10 mouse cellular contexts compared by ENCODE assay signal in the genomic region with DNA sequence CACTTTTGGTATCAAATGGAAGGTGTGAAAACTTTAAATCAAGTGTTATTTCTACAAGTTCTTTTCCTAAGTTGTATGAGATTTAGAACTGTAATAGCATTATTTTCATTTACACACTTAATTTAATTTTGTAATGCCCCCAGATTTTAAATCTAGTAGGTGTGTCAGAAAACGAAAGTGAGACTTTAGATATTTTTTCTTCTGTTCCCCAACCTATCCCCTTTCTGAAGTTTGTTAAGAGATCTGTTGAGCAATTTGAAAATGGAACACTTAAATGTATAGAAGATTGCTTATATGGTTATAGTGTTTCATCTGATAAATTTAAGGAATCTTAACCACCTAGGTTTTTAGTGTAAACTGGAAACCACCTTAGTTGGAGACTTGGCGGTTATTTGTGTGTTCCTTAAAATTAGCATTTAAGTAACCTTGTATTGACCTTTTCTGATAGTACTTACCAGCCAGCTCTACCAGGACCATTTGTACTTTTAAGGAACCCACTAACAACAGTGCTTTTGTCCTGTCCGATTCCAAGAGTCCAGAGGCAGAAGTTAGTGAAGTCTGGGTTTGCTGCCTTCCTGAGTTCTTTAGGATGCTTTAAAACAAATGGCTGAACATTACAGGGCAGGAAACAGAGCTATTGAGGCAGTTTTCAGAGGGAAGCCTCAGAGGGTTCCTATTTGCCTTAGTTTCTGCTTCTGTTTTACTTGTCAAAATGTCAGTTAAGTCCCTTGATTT. TPM values are rescaled to one million over a fixed set of nuclear protein-coding genes. Genes with fewer than 3 reads are reported as not detected.
DNase-seq lines count a peak whose midpoint lies in the region; ATAC-seq and TF ChIP-seq lines count a peak whose summit lies in the region.
"Had no signal": no experiment of that assay in that cellular context is flagged by ENCODE, and none has a peak within 500 bp of the region (broad histone marks: within the 10 kb centered on the region; RNA-seq: fewer than 3 reads in every experiment).

No protein-coding gene starts in this region.

- no peaks in the 10 kb centered on the region for H3K9me3 ChIP-seq in embryonic facial prominence, embryonic 14.5 days (ENCODE audit: control insufficient read depth, low read length)
- no peaks in the 10 kb centered on the region for H3K9me3 ChIP-seq in midbrain, postnatal 0 days (ENCODE audit: low read length)

- no peak for DNase-seq in left cerebral cortex, adult 2 months (ENCODE audit: extremely low spot score in 1 of 2, low spot score in 2 of 2)
- DNase-seq in left cerebral cortex, adult 18-20 months (ENCODE audit: low spot score in 2 of 2): no peak
- DNase-seq in embryonic facial prominence, embryonic 14.5 days (ENCODE audit: low spot score): no peak
- DNase-seq in induced T-regulatory cell, adult 2 months (ENCODE audit: low read depth): peak; percentile 66
- no peak for DNase-seq in midbrain, postnatal 0 days (ENCODE audit: low spot score)
- DNase-seq in right cerebral cortex, postnatal 14 days: no peak
- no peak for DNase-seq in adrenal gland, adult 8-10 months
- no peak for DNase-seq in right cerebral cortex, adult 2 months (ENCODE audit: low spot score in 2 of 2)
- DNase-seq: kidney, postnatal 4 days; spleen, adult 18-20 months had no signal

- peaks cover 7% of the 10 kb centered on the region for H3K4me1 ChIP-seq in embryonic facial prominence, embryonic 14.5 days (ENCODE audit: control insufficient read depth, insufficient read depth, low read length)
- peaks cover 6% of the 10 kb centered on the region for H3K4me1 ChIP-seq in midbrain, postnatal 0 days (ENCODE audit: insufficient read depth, low read length)

- WGBS in embryonic facial prominence, embryonic 14.5 days: 32% methylated on average over 3 of the region's 3 CpGs
- WGBS in midbrain, postnatal 0 days: 37% methylated on average over 3 of the region's 3 CpGs

- H3K4me3 ChIP-seq in left cerebral cortex, adult 2 months: peak overlapping the region; percentile 74
- peak overlapping the region; percentile 11; the same call in 1 of the 2 replicates for H3K4me3 ChIP-seq in embryonic facial prominence, embryonic 14.5 days (ENCODE audit: low read depth, low read length)
- H3K4me3 ChIP-seq in midbrain, postnatal 0 days (ENCODE audit: low read depth, low read length): peak overlapping the region; percentile 21

- peak overlapping the region; percentile 46 for H3K4me2 ChIP-seq in embryonic facial prominence, embryonic 14.5 days (ENCODE audit: low read depth, low read length)
- peak overlapping the region; percentile 49 for H3K4me2 ChIP-seq in midbrain, postnatal 0 days (ENCODE audit: low read depth, low read length, poor library complexity, severe bottlenecking)

- no peak for TF ChIP-seq CTCF in left cerebral cortex, adult 2 months (IDR thresholded peaks at IDR 0.05)
- no peak for TF ChIP-seq CTCF in midbrain, postnatal 0 days (IDR thresholded peaks at IDR 0.05)

- no peak for ATAC-seq in embryonic facial prominence, embryonic 14.5 days (ENCODE audit: low read depth)
- ATAC-seq in midbrain, postnatal 0 days (ENCODE audit: low FRiP score): no peak

- H3K9ac ChIP-seq in embryonic facial prominence, embryonic 14.5 days (ENCODE audit: low read depth, low read length): no peak overlapping the region
- no peak overlapping the region for H3K9ac ChIP-seq in midbrain, postnatal 0 days (replicated peaks; ENCODE audit: low read length, poor library complexity, severe bottlenecking)

- intact Hi-C loops in left cerebral cortex, adult 2 months (cut with DNase I): loop anchor here (2.0 to 10.0 kb wide), 7 partner anchors 54 to 551 kb away; a partner anchor contains a TSS

- H3K27ac ChIP-seq in left cerebral cortex, adult 2 months: no peak overlapping the region
- no peak overlapping the region for H3K27ac ChIP-seq in embryonic facial prominence, embryonic 14.5 days (replicated peaks; ENCODE audit: low read depth, low read length)
- no peak overlapping the region for H3K27ac ChIP-seq in midbrain, postnatal 0 days (ENCODE audit: low read depth, low read length)

- H3K27me3 ChIP-seq in embryonic facial prominence, embryonic 14.5 days (replicated peaks; ENCODE audit: control insufficient read depth, insufficient read depth, low read length): no peaks in the 10 kb centered on the region
- H3K27me3 ChIP-seq in midbrain, postnatal 0 days (ENCODE audit: insufficient read depth, low read length): no peaks in the 10 kb centered on the region

- no peaks in the 10 kb centered on the region for H3K36me3 ChIP-seq in embryonic facial prominence, embryonic 14.5 days (ENCODE audit: control insufficient read depth, insufficient read depth, low read length)
- H3K36me3 ChIP-seq in midbrain, postnatal 0 days (ENCODE audit: insufficient read depth, low read length): no peaks in the 10 kb centered on the region

RNA-seq across cellular contexts. Expression of a gene that starts 2.2 kb away (rescaled TPM):
- 10 to 100 TPM; 39.4 to 48.0 TPM for total RNA-seq in left cerebral cortex, adult 2 months (2021)
- total RNA-seq in left cerebral cortex, adult 18-20 months (2021): 10 to 100 TPM; 37.6 to 47.2 TPM
- 41.3 and 47.2 TPM in 2 replicates for polyA plus RNA-seq in embryonic facial prominence, embryonic 14.5 days (2014; fragmentation: Nextera tagmentation; extraction: Ambion mirVana)
- total RNA-seq in midbrain, postnatal 0 days (2014; rRNA removed): 37.3 and 44.8 TPM in 2 replicates
- 35.1 and 37.7 TPM in 2 replicates for polyA plus RNA-seq in midbrain, postnatal 0 days (2015; fragmentation: Nextera tagmentation; extraction: Ambion mirVana)
- total RNA-seq in adrenal gland, adult 8-10 months (2022): 10 to 100 TPM; 15.8 to 22.7 (median 17.5) TPM

Comparison
In these comparisons a context has a peak if more than half of its experiments do, and no peak if none do; other contexts are left out.
1. H3K4me3 ChIP-seq: peak in every context shown above with its lines; median percentile 74 in left cerebral cortex, adult 2 months; 21 in midbrain, postnatal 0 days; 11 in embryonic facial prominence, embryonic 14.5 days.